Mouse (Mus musculus): ENCODE results near the gene Luc7l2.
A peak's percentile ranks its signal among the peaks of the same experiment; 100 is the strongest.

Luc7l2 gene

DNA sequence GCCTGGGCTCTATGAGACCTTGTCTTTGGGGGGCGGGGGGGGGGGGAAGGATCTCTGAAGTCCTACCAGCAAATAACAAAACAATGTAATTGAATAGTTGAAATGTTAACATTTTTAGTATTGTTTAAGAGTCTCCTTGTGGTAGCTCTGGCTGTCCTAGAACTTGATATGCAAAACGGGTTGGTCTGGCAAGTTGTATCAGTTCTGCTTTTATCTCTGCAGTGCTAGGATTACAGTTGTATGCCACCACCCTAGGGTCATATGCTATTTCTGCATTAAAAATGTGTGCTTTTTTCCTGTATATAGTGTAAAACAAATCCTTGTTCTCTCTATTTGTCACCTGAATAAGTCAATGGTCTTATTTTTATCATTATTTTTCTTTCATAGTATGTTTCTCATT lies 25.0 kb downstream of the Luc7l2 start:
- DNase-seq (ENCODE audit: low spot score), result no peak

DNA sequence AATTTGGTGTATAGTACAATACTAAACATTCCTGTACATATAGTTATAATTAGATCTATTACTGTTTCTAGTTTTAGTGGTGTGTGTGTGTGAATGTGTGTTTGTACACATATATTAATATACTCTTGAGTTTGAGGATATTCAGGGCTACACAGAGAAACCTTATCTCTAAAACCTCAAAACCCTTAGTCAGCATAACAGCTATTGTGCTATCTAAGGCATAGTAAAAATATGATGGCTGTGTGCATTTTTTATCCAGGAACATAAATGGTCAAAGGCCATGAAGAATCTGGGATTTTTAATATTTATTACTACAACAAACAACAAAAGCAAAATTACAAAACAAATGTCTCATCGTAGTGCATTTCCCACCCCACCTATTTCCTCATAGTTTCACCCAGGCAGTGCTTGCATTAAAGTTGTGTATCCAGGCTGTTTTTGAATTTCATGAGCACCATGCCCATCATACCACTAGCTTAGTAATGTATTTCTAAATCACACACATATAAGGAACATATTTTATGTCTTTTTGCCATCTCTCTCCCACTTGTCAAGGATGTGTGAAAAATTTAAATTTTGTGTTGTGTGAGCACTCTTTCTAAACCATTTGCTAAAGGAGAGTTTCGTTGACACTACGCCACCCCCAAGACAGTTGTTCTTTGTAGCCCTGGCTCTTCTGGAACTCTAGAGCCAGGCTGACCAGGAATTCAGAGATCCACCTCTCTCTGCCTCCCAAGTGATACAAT lies 29.2 kb downstream of the Luc7l2 start:
- DNase-seq (ENCODE audit: low spot score), result no peak

DNA sequence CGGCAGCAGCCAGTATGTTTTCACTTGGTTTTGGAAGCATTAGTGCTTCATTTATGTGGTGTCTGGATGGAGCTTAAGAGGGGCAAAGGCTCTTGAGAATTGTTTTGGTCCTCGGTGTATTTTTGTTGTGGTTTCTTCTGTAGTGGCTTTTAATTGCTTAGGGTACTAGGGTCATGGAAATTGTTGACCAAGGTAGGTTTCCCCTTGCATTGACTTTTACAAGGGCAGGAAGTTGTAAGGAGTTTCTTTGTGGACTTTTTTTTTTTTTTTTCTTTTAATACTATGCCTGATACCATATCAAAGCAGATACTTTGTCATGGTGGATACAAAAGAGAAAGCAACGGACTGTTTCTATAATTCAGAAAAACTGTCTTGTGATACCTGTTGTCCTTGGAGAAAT lies 30.6 kb downstream of the Luc7l2 start:
- DNase-seq (ENCODE audit: low spot score), result no peak

- no peak for DNase-seq (ENCODE audit: low spot score)
Observed at GRCm38 (mm10) chr6:38597481-38597880, 46.3 kb downstream of the Luc7l2 start.

GRCm38 (mm10) chr6:38609892-38610291 lies 58.8 kb downstream of the Luc7l2 start:
- no peak for DNase-seq (ENCODE audit: low spot score)

DNA sequence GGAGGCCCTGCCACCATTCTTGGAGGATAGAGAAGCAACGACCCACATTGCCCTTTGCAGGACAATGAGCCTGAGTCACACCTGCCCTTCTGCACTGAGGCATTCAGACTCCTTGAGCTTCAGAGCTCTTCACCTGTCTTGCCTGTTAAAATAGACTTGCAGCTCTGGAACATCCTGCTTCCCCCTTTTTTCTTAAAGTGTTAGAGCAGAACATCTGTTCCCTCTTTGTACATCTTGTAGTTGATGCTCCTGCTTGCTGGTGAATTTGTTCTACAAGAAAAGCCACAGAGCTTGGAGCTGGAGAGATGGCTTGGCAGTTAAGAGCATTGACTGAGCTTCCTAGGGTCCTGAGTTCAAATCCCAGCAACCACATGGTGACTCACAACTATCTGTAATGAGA lies 71.3 kb downstream of the Luc7l2 start:
- DNase-seq (ENCODE audit: low spot score), result no peak

GRCm38 (mm10) chr6:38623457-38623856 lies 72.3 kb downstream of the Luc7l2 start:
- DNase-seq (ENCODE audit: low spot score), result peak; percentile 64

DNA sequence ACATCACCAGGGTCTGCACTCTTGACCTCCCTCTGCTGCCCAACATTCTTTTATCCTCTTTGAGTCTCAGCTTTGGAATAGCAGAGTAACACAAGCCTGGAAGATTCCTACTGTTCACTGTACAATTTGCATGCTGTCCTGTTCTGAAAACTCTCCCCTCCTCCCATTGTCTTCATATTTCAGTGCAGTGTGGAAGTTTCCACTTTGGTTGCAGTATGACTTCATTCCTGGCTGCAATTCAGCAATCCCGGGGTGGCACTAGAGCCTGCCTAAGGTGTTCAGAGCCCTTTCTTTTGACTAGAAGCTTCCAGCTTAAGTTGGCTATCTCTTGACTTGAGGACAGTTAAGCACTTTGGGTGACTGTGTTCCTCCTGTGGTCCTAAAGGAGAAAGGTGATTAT lies 73.3 kb downstream of the Luc7l2 start:
- DNase-seq (ENCODE audit: low spot score), result peak; percentile 79

DNA sequence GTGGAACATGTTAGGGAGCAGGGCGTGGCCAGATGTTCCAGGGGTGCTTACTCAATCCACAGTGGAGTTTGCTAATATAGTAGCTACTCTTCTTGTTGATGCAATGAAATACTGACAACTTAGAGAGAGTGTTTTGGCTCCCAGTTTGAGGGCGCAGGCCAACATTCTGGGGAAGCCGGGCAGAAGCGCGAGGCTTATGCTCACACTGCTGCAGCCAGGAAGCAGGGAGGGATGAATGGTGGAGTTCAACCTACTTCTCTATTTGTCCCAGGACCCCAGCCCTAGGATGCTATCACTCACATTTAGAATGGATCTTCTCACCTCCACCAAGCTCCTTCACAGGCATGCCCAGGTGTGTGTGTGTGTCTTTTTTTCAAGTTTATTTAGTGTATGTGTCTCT lies 75.0 kb downstream of the Luc7l2 start:
- DNase-seq (ENCODE audit: low spot score), result peak; percentile 16

DNA sequence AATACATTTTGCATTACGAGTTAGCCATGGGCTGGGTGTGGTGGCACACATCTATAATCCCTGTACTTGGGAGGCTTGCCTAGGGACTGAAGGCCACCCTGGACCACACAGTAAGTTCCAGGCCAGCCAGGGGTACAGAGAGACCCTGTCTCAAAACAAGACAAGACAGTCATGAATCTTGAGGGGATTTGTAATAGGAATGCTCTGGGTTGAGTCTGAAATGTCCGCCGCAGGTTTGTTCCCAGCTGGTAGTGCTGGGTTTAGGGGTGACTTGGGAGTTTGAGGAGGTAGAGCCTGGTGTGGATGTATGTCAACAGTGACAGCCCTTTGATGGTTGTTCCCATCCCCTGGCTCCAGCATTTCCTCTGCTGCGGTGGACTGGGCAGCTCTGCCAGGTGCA lies 75.9 kb downstream of the Luc7l2 start:
- DNase-seq (ENCODE audit: low spot score), result no peak

- no peak for DNase-seq (ENCODE audit: low spot score)
Observed at GRCm38 (mm10) chr6:38627486-38627885, 76.4 kb downstream of the Luc7l2 start.

DNA sequence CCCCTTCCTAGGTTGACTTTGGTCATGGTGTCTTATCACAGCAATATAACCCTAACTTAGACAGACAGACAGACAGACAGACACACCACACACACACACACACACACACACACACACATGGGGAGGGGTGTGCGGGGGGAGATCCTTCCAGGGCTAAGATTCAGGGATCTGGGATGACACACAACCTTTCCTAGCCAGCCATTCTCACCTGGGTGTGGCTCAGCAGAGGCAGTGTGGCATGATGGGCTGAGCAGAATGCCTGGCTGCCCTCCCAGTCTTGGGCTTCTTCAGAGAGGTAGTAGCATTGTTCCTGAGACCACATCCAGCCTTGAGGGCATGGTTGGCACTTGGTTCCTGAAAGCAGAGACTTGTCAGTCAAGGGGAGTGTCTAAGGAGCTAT lies 78.4 kb downstream of the Luc7l2 start:
- DNase-seq (ENCODE audit: low spot score), result no peak

DNA sequence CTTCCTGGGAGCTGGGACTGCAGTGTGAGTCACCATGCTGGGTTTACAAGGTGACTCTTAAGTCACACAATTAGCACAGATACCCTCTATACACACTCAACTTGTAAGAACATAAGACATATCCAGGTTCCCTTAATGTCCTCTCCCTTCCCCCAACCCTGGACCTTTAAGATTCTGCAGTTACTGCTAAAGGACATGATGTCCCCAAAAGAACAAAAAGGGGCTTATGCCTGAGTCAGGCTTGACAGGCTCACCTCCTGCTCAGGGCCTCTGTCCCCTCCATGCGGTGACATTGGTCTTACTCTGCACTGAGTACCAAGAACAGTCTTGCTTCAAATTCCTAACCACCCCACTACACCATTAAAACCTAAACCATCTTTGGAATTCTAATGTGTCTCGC lies 81.7 kb downstream of the Luc7l2 start:
- no peak for DNase-seq (ENCODE audit: low spot score)

- no peak for DNase-seq (ENCODE audit: low spot score)
Observed at GRCm38 (mm10) chr6:38634461-38634860, 83.3 kb downstream of the Luc7l2 start.

- no peak for DNase-seq (ENCODE audit: low spot score)
Observed at GRCm38 (mm10) chr6:38635941-38636851, 85.1 kb downstream of the Luc7l2 start.

DNA sequence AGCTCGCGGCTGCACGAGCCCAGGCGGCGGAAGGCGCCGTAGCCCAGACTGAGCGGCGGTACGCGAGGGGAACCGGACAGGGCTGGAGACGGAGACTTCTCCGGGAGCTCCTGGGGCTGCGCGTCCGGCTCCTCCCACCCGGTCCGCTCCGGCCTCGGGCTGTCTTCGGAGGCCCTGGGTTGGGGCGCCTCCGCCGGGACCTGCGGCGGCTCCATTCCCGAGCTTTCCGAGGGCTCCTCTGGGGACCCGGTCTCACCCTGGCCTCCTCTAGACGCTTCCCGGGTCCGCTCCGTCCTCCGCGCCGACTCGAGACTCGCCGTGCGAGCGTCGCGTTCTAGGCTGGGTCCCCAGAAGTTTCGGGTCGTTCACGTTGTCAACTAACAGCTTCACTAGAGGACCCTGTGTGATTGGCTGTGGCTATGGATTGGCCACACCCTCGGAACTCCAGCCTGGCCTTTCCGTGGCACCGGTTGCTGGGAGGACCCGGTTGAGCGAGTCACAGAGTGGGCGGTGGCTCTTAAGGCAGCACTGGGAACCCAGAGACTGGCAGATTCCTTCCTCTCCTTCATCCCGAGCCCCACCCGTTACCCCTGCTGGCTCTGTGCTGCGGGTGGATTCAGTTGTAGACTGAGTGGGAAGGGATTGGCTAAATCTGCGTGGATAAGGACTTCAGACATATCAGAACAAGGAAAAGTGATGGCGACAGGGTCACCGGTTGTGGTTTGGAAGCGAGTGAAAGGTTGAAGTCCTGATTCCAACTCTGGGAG lies 85.9 kb downstream of the Luc7l2 start, which contains the start of gene Klrg2:
Klrg2 (minus strand) TSS at position 391 of the 767 bp plus-strand sequence.
- DNase-seq (ENCODE audit: low spot score), result no peak

DNA sequence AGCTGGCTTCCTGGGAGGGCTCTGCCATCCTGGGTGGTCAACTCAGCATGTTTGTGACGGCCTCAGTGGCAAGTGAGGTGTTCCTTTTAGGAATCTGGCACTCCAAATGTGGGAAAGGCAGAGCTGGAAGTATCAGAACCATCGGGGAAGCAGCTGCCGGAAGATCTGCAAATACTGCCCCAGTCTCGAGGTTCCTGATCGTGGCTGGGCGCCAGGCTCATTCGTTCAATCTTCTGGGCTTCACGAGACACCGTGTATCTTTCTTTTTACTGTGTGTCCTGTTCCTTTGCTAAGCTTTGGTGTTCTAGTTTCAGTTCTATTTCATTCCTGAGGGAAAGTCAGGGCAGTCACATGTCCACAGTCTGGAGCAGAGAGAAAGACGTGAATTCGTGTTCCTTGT lies 89.3 kb downstream of the Luc7l2 start:
- no peak for DNase-seq (ENCODE audit: low spot score)

DNA sequence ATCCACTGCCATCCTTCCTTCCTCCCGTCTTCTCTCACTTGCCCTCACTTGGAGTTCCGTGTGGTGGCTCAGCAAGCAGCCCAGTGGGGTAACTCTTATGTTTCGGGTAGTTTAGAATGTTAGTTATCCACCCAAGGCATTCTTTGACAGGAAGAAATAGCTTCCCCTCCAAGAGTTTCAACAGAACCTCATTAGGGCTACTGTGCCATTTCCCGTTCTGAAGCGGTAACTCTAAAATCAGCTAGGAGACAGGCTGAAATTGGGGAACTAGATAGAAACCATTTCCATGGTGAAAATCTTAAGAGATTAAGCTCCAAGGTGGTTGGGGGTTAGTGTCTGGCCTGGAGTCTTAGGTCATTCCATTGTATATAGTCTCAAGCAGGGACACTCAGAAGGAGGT lies 90.1 kb downstream of the Luc7l2 start:
- no peak for DNase-seq (ENCODE audit: low spot score)

- no peak for DNase-seq (ENCODE audit: low spot score)
Observed at GRCm38 (mm10) chr6:38641645-38642044, 90.5 kb downstream of the Luc7l2 start.

GRCm38 (mm10) chr6:38642593-38642992 lies 91.5 kb downstream of the Luc7l2 start:
- DNase-seq (ENCODE audit: low spot score), result no peak

GRCm38 (mm10) chr6:38643039-38643438 lies 91.9 kb downstream of the Luc7l2 start:
- no peak for DNase-seq (ENCODE audit: low spot score)

GRCm38 (mm10) chr6:38649545-38649944 lies 98.4 kb downstream of the Luc7l2 start:
- no peak for DNase-seq (ENCODE audit: low spot score)
